Mouse (Mus musculus): ENCODE data around the gene Olfr201.
"Not testable (repeated sequence)": the region's sequence is repeated elsewhere in the genome, so short reads cannot be mapped to it uniquely, and the experiment has no call there.

Gene Olfr201

DNA sequence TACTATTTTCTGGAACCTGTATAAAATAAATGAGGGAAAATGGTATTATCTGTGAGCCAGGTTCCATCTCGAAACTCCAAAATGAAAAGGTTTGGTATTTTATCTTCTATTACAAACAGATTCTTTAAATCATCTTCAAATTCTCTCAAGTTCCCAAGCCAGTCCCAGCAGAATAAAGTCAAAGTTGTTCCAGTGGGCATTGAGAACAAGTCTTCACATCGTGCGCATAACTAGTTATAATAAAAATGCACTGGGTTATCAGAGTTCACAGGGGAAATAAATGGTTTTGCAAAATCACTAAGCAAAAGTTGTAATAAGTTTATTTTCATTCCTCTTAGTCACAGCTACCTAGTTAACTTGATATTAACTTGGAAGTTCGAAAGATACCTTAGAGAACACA is at the start of gene Olfr201:
Gene Olfr201, minus strand, starts transcription at position 101 of the 400 bp plus-strand sequence.
- DNase-seq (ENCODE audit: extremely low read depth, low read depth, low spot score), result not testable (repeated sequence)

DNA sequence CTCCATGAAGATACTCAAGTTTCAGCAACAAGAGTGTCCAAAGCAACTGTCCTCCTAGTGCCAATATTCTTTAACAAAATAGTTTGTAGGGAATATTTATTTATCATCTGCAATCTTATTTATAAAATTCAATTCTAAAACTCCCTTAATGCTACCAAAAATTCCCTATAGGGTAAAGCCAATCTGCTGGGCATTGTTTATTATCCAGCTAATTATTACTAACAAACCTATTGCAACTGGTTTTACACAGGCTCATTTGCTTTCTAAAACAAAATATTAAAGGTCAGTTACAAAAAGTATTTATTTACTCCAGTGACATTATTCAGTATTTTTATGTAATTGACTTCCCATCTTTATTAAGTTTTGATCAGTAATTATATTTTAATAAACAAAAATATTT is 45.7 kb upstream of the Olfr201 start, which contains the start of gene Olfr204:
Gene Olfr204, minus strand, starts transcription at position 101 of the 400 bp plus-strand sequence.
- no peak for DNase-seq (ENCODE audit: extremely low read depth, low read depth, low spot score)

DNA sequence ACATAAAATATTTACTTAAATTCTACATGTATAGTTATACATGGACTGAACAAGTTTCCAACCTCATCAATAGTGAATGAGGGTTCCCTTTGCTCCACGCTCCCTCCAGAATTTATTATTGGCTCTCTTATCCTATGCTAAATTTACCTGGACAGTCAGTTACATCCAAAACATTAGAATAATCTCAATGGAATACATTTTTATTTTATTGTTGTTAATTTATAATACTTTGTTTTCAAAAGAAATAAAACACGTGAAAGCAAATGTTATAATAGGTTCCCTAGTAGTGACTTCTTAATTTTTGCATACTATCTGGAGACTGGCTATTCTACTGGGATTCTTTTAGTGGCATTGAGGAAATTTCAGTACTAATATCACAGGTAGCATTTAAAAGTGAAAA is 26.1 kb upstream of the Olfr201 start, which contains the start of gene Olfr203:
Gene Olfr203, plus strand, starts transcription at position 301 of the 400 bp plus-strand sequence.
- no peak for DNase-seq (ENCODE audit: extremely low read depth, low read depth, low spot score)

DNA sequence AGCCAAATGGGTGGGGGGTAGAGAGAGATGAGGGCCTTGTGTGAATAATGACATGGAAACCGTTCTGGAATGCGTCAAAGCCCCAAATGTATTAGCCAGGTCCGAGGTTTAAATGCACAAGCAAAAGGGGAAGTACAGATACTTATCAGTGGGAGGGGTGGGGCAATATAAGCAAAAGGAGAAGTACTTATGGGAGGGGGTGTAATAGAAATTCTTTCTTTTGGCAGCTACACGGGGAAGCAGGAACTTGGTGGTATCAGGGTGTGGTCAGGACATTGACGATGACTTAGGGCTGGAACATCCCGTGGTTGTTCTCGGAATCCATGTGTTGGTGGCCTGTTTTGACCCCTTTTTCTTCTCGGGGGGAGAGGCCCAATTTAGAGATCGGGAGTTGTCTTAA is 15.1 kb upstream of the Olfr201 start:
- not testable (repeated sequence) for DNase-seq (ENCODE audit: extremely low read depth, low read depth, low spot score)

DNA sequence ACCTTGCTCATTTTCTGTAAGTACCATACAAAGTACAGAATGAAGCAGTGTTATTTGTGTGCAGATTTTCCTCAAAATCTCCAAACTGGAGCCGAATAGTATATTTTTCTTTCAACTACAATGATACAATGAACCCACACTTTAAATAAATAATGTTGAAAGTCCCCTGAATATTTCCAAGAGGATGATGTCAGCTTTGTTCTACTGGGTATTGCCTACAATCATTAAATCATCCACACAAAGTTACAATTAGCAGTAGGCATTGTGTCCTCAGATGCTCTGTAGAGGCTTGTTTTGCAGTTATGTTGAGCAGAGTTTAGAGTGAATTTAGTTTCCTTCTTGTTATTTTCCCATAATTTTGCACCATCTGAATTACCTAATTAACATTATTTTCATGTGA is 14.3 kb upstream of the Olfr201 start, which contains the start of gene Olfr202:
Gene Olfr202, minus strand, starts transcription at position 101 of the 400 bp plus-strand sequence.
- DNase-seq (ENCODE audit: extremely low read depth, low read depth, low spot score), result no peak

DNA sequence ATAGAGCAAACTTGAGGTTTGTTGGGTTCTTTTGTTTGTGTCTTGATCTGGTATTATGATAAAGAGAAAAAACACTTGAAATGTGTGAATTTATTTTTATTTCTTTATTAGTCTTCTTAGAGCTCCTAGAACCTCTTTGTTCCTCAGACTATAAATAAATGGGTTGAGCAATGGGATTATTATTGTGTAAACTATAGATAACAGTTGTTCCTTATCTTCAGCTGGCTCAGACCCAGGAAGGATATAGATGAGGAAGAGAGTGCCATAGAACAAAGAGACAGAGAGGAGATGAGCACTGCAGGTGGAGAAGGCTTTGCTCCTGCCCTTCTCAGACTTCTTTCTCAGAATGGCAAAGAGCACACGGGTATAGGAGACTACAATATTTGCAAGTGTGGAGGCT is 11.0 kb upstream of the Olfr201 start:
- no peak for DNase-seq (ENCODE audit: extremely low read depth, low read depth, low spot score)

DNA sequence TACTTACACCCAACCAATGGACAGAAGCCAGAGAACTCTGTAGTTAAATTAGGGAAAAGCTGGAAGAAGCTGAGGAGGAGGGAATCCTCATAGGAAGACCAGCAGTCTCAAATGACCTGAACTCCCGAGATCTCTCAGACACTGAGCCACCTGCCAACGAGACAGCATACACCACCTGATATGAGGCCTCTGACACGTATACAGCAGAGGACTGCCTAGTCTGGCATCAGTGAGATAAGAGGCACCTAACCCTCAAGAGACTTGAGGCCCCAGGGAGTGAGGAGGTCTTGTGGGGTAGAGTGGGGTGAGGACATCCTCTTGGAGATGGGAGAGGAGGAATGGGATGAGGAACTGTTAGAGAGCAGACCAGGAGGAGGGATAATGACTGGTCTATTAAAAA is 8.1 kb upstream of the Olfr201 start:
- DNase-seq (ENCODE audit: extremely low read depth, low read depth, low spot score), result no peak

DNA sequence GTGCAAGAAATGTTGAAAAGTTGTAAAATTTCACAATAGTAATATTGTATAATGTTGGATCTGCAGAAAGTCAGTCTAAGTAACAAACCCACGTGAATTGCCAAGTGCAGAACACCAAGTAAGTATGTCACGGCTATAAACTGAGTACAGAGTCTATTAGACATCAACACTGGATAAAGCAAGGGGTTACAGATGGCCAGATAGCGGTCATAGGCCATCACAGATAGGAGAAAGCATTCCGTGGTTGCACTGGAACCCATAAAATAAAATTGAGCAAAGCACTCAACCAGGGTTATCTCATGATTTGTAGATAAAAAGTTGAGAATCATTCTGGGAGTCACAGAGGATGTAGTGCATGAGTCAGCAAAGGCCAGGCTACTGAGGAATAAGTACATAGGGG is 3.3 kb downstream of the Olfr201 start:
- not testable (repeated sequence) for DNase-seq (ENCODE audit: extremely low read depth, low read depth, low spot score)

DNA sequence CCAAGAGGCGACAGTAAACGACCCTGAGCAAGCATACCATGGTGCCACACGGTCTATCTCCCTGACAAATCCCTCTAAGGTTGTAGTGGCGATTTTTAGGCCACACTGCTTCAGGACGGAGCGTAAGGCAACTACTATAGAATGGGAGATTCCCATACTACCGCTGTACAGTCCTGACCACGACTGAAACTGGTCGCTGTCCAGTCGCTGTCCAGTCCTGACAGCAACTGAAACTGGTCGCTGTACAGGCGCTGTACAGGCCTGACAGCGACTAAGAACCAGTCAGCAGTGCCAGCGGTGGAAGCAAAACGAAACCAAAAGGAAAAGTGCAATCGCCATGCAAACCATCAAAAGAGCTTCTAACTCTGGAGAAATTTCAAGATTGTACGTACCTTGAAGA is 22.7 kb downstream of the Olfr201 start:
- no peak for DNase-seq (ENCODE audit: extremely low read depth, low read depth, low spot score)

DNA sequence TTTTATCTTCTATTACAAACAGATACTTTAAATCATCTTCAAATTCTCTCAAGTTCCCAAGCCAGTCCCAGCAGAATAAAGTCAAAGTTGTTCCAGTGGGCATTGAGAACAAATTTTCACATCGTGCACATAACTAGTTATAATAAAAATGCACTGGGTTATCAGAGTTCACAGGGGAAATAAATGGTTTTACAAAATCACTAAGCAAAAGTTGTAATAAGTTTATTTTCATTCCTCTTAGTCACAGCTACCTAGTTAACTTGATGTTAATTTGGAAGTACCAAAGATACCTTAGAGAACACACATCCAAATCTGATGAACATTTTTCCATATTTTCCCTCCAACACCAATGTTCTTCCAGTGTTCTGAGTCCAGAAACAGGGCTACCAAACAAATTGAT is 52.8 kb downstream of the Olfr201 start, which contains the start of gene Olfr199:
Gene Olfr199, minus strand, starts transcription at position 101 of the 400 bp plus-strand sequence.
- not testable (repeated sequence) for DNase-seq (ENCODE audit: extremely low read depth, low read depth, low spot score)

DNA sequence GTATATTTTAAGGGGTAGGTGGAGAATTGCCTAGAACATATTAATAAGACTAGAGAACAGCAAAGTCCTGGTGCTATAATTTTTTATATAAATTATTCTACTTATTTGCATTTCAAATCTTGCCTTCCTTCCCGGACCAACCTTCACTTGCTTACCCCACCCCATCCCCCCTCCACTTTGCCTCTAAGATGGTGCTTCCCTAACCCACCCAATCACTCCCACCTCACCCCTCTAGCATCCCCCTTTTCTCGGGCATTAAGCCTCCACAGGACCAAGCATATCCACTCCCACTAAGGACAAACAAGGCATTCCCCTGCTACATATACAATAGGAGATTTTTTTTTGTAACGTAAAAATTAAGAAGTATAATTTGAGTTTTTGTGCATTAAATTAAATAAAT is 54.6 kb downstream of the Olfr201 start:
- DNase-seq (ENCODE audit: extremely low read depth, low read depth, low spot score), result not testable (repeated sequence)

All from fat pad, adult 2 months (tissue).